Mouse (Mus musculus) thymus, postnatal 14 days (tissue): Measurements from ENCODE around the gene Frem3.

Experiments
- DNase-seq: peaks from one replicate; pipeline ENCODE4 v3.0.0; 2021

The Frem3 gene

DNA sequence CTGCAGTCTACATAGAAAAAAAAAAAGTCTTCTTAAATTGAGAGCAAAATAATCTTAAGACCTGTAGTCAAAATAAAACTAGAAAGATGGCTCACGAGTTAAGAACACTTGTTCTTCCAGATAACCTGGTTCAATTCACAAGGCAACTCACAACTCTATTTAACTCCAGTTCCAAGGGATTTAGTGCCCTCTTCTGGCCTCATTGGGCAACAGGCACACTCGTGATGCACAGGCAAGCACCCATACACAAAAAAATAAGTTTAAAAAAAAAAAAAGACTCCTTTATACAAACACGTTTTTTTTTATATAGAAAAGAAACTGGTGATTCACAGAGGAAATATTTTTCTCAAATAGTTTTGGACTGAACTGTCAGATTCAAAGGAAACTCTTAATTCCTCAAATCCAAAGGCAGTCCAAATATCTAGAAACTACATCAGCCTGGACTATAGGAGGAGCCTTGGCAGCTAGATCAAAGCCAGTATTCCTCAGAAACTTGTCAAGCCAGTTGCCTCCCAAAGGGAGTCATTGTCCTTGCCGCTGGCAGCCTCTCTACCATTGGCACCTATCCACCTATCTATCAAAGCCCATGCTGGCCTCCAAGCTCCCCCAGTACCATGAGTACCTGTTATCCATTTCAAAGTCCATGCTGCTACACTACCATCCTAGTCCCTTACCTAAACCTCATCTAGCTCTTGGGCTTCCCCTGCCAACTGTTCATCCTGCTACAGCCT lies 100.0 kb downstream of the Frem3 start:
- peak; percentile 12 for DNase-seq

DNA sequence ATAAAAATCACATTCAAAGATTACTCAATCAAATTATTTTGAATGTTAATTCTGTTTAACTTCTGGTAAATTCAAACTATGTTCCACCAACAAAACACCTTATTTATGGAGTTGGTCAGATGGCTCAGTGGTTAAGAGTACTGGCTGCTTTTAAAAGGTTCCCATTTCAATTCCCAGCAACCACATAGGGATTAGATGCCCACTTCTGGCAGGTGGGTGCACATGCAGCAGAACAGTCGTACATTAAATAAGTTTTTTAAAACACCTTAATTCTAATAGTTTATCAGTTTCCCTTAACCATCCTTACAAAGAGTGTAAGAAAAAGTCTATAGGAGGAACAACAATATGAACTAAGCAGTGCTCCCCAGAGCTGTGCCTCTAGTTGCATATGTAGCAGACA lies 103.6 kb downstream of the Frem3 start:
- DNase-seq = no peak

DNA sequence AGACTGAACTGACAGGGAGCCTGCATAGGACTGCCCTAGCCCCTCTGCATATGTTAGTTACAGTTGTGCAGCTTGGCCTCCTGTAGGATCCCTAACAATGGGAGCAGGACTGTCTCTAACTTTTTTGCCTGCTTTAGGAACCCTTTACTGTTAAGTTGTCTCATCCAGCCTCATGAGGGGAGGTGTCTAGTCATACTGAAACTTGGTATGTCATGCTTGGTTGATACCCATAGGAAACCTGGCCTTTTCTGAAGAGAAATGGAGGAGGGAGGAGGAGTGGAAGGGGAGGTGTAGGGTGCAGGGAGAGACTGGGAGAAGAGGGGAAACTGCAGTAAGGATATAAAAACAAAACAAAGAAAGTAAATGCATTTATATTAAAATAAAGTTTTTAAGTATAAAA lies 121.4 kb downstream of the Frem3 start:
- no peak for DNase-seq

DNA sequence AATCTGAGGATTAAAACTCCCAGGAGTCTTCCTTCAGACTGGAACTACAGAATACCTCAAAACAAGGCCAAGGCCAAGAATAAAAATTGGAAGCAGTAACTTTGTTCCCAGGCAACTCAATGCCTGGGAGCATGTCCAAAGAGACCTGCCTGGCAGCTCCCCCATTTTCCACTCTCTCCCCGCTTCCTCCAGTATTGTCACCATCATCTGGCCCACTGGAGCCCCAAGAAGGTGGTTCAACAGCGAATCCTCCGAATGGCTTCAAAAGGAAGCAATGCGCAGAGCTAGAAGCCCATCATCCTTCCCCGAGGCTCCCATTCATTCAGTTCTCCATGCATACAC lies 127.1 kb downstream of the Frem3 start:
- no peak for DNase-seq

DNA sequence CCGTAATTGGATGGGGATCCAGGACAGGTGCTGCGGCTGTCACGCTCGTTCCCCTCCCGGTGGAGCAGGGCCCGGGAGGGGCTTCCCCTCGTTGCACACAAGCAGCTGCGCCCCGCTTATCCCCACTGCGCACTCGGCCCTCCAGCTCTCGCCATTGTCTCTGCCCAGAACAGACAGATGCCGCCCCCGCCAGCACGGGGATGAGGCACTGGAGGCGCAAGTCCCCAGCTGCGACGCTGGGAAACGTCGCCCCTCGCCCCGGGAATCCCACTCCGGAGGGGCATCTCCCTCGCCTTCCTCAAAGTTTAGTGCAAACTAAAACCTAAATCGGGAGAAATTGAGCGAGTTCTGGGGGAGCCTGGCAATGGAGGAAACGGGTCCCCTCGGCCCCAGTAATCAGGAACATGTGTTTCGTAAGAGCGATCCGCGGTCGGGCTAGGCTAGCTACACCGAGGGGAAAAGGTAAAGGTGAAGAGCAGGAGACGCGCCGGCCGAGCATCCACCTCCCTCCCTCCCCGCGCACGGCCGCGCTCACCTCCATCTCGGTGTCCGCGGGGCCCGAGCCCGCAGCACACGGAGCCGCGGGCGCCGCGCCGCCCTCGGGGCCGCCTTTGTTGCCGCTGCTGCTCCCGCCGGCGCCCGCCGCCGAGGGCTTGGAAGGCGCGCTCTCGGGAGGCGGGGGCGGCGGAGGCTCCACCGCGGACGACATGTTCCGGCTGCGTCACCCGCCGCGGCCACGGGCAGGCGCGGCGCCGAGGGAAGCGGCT lies 127.7 kb downstream of the Frem3 start:
- DNase-seq = peak; percentile 65

DNA sequence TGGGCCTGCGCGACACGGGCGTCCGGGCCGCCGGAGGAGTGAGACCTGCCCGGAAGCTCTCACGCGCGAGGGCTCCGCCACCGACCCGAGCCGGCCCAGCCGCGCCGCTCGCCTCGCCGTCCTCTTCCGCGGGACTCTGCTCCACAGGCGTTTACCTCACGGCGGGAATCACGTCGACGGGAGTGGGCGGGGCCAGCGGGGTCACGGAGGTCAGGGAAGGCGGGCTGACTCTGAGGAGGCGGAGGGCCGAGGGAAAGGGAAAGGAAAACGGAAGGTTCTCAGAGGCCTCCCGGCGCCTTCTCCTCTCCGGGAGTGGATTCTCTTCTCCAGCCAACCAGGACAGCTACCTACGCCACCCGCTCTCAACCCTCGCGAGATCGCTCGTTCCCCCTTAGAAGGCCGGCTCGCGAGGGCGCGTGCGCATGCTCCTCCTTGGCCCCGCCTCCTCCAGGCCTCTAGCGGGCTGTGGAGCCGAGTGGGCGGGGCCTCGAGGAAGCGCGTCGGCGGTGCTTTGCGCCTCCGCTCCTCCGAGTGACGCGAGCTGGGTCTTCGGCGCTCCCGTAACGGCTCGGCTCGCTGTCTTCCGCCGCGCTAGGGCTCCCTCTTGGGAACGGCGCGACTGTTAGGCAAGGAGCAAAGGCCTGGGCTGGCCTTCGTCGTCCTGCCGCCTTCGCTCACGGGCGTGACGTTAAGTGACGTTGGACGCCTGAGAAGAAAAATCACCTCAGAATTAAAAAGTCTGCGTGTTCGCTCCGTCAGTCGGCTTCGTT lies 128.5 kb downstream of the Frem3 start, which contains the start of gene Smarca5:
TSS of gene Smarca5 (minus strand) at position 343 of the 770 bp plus-strand sequence.
- peak; percentile 96 for DNase-seq

DNA sequence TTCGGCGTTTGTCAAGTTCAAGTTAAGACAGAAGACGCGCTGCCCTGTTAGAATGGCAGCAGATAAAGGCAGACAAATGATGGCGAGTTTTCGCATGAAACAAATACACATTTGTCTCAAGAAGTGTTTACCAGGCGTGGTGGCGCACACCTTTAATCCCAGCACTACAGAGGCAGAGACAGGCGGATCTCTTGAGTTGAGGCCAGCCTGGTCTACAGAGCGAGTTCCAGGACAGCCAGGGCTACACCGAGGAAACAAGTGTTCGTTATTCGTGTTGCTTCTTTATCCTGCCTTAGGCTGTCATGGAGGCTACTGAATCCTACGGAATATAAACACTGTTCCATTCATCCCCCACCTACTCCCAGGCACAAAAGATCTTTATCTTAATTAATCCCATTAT lies 129.1 kb downstream of the Frem3 start:
- no peak for DNase-seq
